Mouse (Mus musculus) spleen, adult 18-20 months (tissue): Measurements from ENCODE around the gene Lefty1.
"Not testable (repeated sequence)": the region's sequence is repeated elsewhere in the genome, so short reads cannot be mapped to it uniquely, and the experiment has no call there.

ENCODE experiments used
- DNase-seq, 2 experiments: peaks; one replicate each; pipeline ENCODE4 v3.0.0; 2022; ENCODE audit warnings: mixed read lengths in 2 of 2

Gene Lefty1

GRCm38 (mm10) chr1:180956973-180957381 lies 22.2 kb downstream of the Lefty1 start:
- peak in 1 of 2 experiments; percentile 19 for DNase-seq

- DNase-seq = no peak
Measured at GRCm38 (mm10) chr1:180957989-180958388, 23.2 kb downstream of the Lefty1 start.

GRCm38 (mm10) chr1:180958797-180959196 lies 24.0 kb downstream of the Lefty1 start:
- no peak for DNase-seq

- DNase-seq = no peak
Measured at GRCm38 (mm10) chr1:180965786-180966185, 31.0 kb downstream of the Lefty1 start.

GRCm38 (mm10) chr1:180966542-180966941 lies 31.7 kb downstream of the Lefty1 start:
- no peak for DNase-seq

GRCm38 (mm10) chr1:180967261-180967660 lies 32.4 kb downstream of the Lefty1 start:
- DNase-seq = no peak

GRCm38 (mm10) chr1:180972941-180973340 lies 38.1 kb downstream of the Lefty1 start:
- DNase-seq = no peak

GRCm38 (mm10) chr1:180974126-180974746 lies 39.4 kb downstream of the Lefty1 start:
- peak in 1 of 2 experiments; percentile 33 for DNase-seq

- peak; percentile 20 to 42 for DNase-seq
Measured at GRCm38 (mm10) chr1:180976110-180976679, 41.4 kb downstream of the Lefty1 start.

- DNase-seq = no peak
Measured at GRCm38 (mm10) chr1:180979484-180980251, 44.8 kb downstream of the Lefty1 start.

- no peak for DNase-seq
Measured at GRCm38 (mm10) chr1:180980464-180980863, 45.6 kb downstream of the Lefty1 start.

GRCm38 (mm10) chr1:180981298-180982046 lies 46.6 kb downstream of the Lefty1 start:
- DNase-seq = not testable (repeated sequence)

GRCm38 (mm10) chr1:180986701-180987100 lies 51.9 kb downstream of the Lefty1 start:
- DNase-seq = no peak

- peak; percentile 46 to 75 for DNase-seq
Measured at GRCm38 (mm10) chr1:180987759-180988158, 52.9 kb downstream of the Lefty1 start.
